Comparison of ENCODE assay signal across 8 mouse cellular contexts in the genomic region with DNA sequence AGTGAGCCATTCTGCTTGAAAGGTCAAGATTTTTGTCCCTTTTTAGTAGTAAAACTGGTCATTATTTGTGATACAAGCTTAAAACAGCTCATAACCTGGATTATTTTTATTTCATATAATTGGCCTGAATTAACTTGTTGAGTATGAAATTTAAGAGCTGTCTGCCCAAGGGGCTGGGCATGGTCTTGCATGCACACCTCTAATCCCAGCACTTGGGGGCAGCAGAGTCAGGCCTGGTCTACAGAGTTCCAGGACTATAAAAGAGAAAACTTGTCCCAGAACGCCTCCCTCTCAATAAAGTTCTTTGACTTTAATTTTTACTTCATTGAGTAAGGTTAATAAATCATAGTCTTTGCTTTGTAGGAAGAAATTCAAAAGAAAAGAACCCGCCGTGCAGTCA. TPM values are rescaled to one million over a fixed set of nuclear protein-coding genes. Genes with fewer than 3 reads are reported as not detected.
DNase-seq lines count a peak whose midpoint lies in the region; ATAC-seq and TF ChIP-seq lines count a peak whose summit lies in the region.

No protein-coding gene starts in this region.

- TF ChIP-seq POLR2A in cortical plate, adult 2 months (IDR thresholded peaks at IDR 0.05; ENCODE audit: extremely low read depth, insufficient read depth, low read length): no peak

- H3K9me3 ChIP-seq in forebrain, embryonic 14.5 days (replicated peaks; ENCODE audit: control insufficient read depth, low read length): no peaks in the 10 kb centered on the region
- H3K9me3 ChIP-seq in forebrain, embryonic 15.5 days: no peaks in the 10 kb centered on the region
- no peaks in the 10 kb centered on the region for H3K9me3 ChIP-seq in liver, embryonic 14.5 days (ENCODE audit: control insufficient read depth, low read length)

- no peak for TF ChIP-seq EP300 in liver, embryonic 14.5 days (IDR thresholded peaks at IDR 0.05; ENCODE audit: low read depth)

- H3K4me1 ChIP-seq in forebrain, embryonic 14.5 days (ENCODE audit: control insufficient read depth, insufficient read depth, low read length): peaks cover 6% of the 10 kb centered on the region
- H3K4me1 ChIP-seq in forebrain, embryonic 15.5 days: peaks cover 39% of the 10 kb centered on the region
- H3K4me1 ChIP-seq in cortical plate, adult 2 months (ENCODE audit: control insufficient read depth, insufficient read depth, low read length): peaks cover 3% of the 10 kb centered on the region; the same call in 1 of the 2 replicates
- peaks cover 4 to 15% of the 10 kb centered on the region in 2 experiments for H3K4me1 ChIP-seq in liver, embryonic 14.5 days (replicated peaks; ENCODE audit: control insufficient read depth in 2 of 2, insufficient read depth in 2 of 2, low read length in 1 of 2)

- no peak overlapping the region for H3K4me3 ChIP-seq in forebrain, embryonic 14.5 days (ENCODE audit: low read depth, low read length)
- no peak overlapping the region for H3K4me3 ChIP-seq in forebrain, embryonic 15.5 days
- H3K4me3 ChIP-seq in cortical plate, adult 2 months (ENCODE audit: insufficient read depth, low read length): no peak overlapping the region
- no peak overlapping the region for H3K4me3 ChIP-seq in liver, embryonic 14.5 days (ENCODE audit: insufficient read depth in 1 of 2, low read depth in 2 of 2, low read length in 2 of 2)

- peak; percentile 61 for DNase-seq in forebrain, embryonic 14.5 days (ENCODE audit: low spot score)
- peak; percentile 38 for DNase-seq in ovary, postnatal 36 days (ENCODE audit: low spot score)
- DNase-seq in ovary, postnatal 10 days (ENCODE audit: low spot score): no peak
- DNase-seq in liver, embryonic 14.5 days (ENCODE audit: low read depth in 3 of 3, low spot score in 3 of 3): peak in 1 of 3 experiments; percentile 51
- DNase-seq in thymus, postnatal 0 days (ENCODE audit: low spot score): peak; percentile 42
- no peak for DNase-seq in layer of hippocampus, adult 8-10 months (ENCODE audit: low spot score in 2 of 2)

- H3K9ac ChIP-seq in forebrain, embryonic 14.5 days (ENCODE audit: low read length): no peak overlapping the region
- no peak overlapping the region for H3K9ac ChIP-seq in forebrain, embryonic 15.5 days (replicated peaks)
- no peak overlapping the region for H3K9ac ChIP-seq in liver, embryonic 14.5 days (replicated peaks)

- no peak overlapping the region for H3K27ac ChIP-seq in forebrain, embryonic 14.5 days (ENCODE audit: low read depth, low read length)
- H3K27ac ChIP-seq in forebrain, embryonic 15.5 days (replicated peaks): no peak overlapping the region
- H3K27ac ChIP-seq in cortical plate, adult 2 months (ENCODE audit: insufficient read depth, low read length): no peak overlapping the region
- H3K27ac ChIP-seq in liver, embryonic 14.5 days: no peak overlapping the region

- TF ChIP-seq CTCF in cortical plate, adult 2 months (IDR thresholded peaks at IDR 0.05; ENCODE audit: extremely low read depth, insufficient read depth, low read length): peak; percentile 44
- TF ChIP-seq CTCF in liver, embryonic 14.5 days (IDR thresholded peaks at IDR 0.05; ENCODE audit: low read depth): peak; percentile 67

- H3K36me3 ChIP-seq in forebrain, embryonic 14.5 days (ENCODE audit: control insufficient read depth, insufficient read depth, low read length): peaks cover 44% of the 10 kb centered on the region
- peaks cover 45% of the 10 kb centered on the region for H3K36me3 ChIP-seq in forebrain, embryonic 15.5 days
- H3K36me3 ChIP-seq in liver, embryonic 14.5 days (replicated peaks; ENCODE audit: control insufficient read depth, insufficient read depth, low read depth): peaks cover 42% of the 10 kb centered on the region

- H3K4me2 ChIP-seq in forebrain, embryonic 14.5 days (ENCODE audit: low read length): no peak overlapping the region
- no peak overlapping the region for H3K4me2 ChIP-seq in forebrain, embryonic 15.5 days (replicated peaks)
- peak overlapping the region; percentile 41 for H3K4me2 ChIP-seq in liver, embryonic 14.5 days (ENCODE audit: low read depth)

- H3K27me3 ChIP-seq in forebrain, embryonic 14.5 days (replicated peaks; ENCODE audit: control insufficient read depth, insufficient read depth, low read length): no peaks in the 10 kb centered on the region
- H3K27me3 ChIP-seq in forebrain, embryonic 15.5 days: no peaks in the 10 kb centered on the region
- H3K27me3 ChIP-seq in liver, embryonic 14.5 days (ENCODE audit: control insufficient read depth, insufficient read depth, low read length): no peaks in the 10 kb centered on the region

- ATAC-seq in forebrain, embryonic 14.5 days: no peak
- ATAC-seq in forebrain, embryonic 15.5 days (replicated peaks): no peak
- ATAC-seq in liver, embryonic 14.5 days (ENCODE audit: insufficient read depth): no peak

- 74% methylated on average over 3 of the region's 3 CpGs for WGBS in forebrain, embryonic 14.5 days
- 81% methylated on average over 3 of the region's 3 CpGs for WGBS in forebrain, embryonic 15.5 days
- 83% methylated on average over 3 of the region's 3 CpGs for WGBS in liver, embryonic 14.5 days (ENCODE audit: insufficient replicate concordance)

RNA-seq across cellular contexts. Expression of a gene that starts 3.1 kb away (rescaled TPM):
- 630 and 738 TPM in 2 replicates for polyA plus RNA-seq in forebrain, embryonic 14.5 days (2014; fragmentation: Nextera tagmentation; extraction: Ambion mirVana)
- polyA plus RNA-seq in forebrain, embryonic 15.5 days (2015; fragmentation: Nextera tagmentation; extraction: Ambion mirVana): 581 and 585 TPM in 2 replicates
- 435 and 439 TPM in 2 replicates for polyA plus RNA-seq in cortical plate, adult 2 months (2012; rRNA removed)
- 155 and 464 TPM in 2 replicates for polyA plus RNA-seq in liver, embryonic 14.5 days (2012; rRNA removed)
- 477 and 499 TPM in 2 replicates for polyA plus RNA-seq in liver, embryonic 14.5 days (2014; fragmentation: Nextera tagmentation; extraction: Ambion mirVana)
- polyA plus RNA-seq in thymus, postnatal 0 days (2015; fragmentation: Nextera tagmentation; extraction: Ambion mirVana): 1,051 and 1,112 TPM in 2 replicates
- total RNA-seq in layer of hippocampus, adult 8-10 months (2022): 100 to 1,000 TPM; 327 to 441 (median 373) TPM

RNA-seq across cellular contexts. Expression of a gene that starts 4.5 kb away (rescaled TPM):
- 15.0 and 20.3 TPM in 2 replicates for polyA plus RNA-seq in forebrain, embryonic 14.5 days (2014; fragmentation: Nextera tagmentation; extraction: Ambion mirVana)
- 20.2 and 20.8 TPM in 2 replicates for polyA plus RNA-seq in forebrain, embryonic 15.5 days (2015; fragmentation: Nextera tagmentation; extraction: Ambion mirVana)
- 25.8 and 26.7 TPM in 2 replicates for polyA plus RNA-seq in cortical plate, adult 2 months (2012; rRNA removed)
- 3.1 and 5.1 TPM in 2 replicates for polyA plus RNA-seq in liver, embryonic 14.5 days (2012; rRNA removed)
- polyA plus RNA-seq in liver, embryonic 14.5 days (2014; fragmentation: Nextera tagmentation; extraction: Ambion mirVana): 8.4 and 9.5 TPM in 2 replicates
- 15.6 and 20.2 TPM in 2 replicates for polyA plus RNA-seq in thymus, postnatal 0 days (2015; fragmentation: Nextera tagmentation; extraction: Ambion mirVana)
- total RNA-seq in layer of hippocampus, adult 8-10 months (2022): 10 to 100 TPM; 45.7 to 56.3 (median 50.5) TPM

RNA-seq across cellular contexts. Expression of a gene that starts 34.5 kb away (rescaled TPM):
- 15.8 and 19.4 TPM in 2 replicates for polyA plus RNA-seq in forebrain, embryonic 14.5 days (2014; fragmentation: Nextera tagmentation; extraction: Ambion mirVana)
- polyA plus RNA-seq in forebrain, embryonic 15.5 days (2015; fragmentation: Nextera tagmentation; extraction: Ambion mirVana): 16.3 and 17.8 TPM in 2 replicates
- polyA plus RNA-seq in cortical plate, adult 2 months (2012; rRNA removed): 7.9 and 8.3 TPM in 2 replicates
- 1.5 and 2.0 TPM in 2 replicates for polyA plus RNA-seq in liver, embryonic 14.5 days (2012; rRNA removed)
- polyA plus RNA-seq in liver, embryonic 14.5 days (2014; fragmentation: Nextera tagmentation; extraction: Ambion mirVana): 3.9 and 5.4 TPM in 2 replicates
- polyA plus RNA-seq in thymus, postnatal 0 days (2015; fragmentation: Nextera tagmentation; extraction: Ambion mirVana): 46.4 and 52.7 TPM in 2 replicates
- 10 to 100 TPM; 16.4 to 21.1 (median 18.9) TPM for total RNA-seq in layer of hippocampus, adult 8-10 months (2022)

Comparison
In these comparisons a context has a peak if more than half of its experiments do, and no peak if none do; other contexts are left out.
1. DNase-seq: peak in forebrain, embryonic 14.5 days (single experiment), ovary, postnatal 36 days (single experiment) and thymus, postnatal 0 days (single experiment); none in ovary, postnatal 10 days (single experiment) and layer of hippocampus, adult 8-10 months (0 of 2).